Mouse (Mus musculus): ENCODE results near the gene Slc4a2.

GRCm38 (mm10) chr5:24393392-24393997, 30.1 kb upstream of the Slc4a2 start, which contains the start of gene Abcb8:
- peak; percentile 83 for TF ChIP-seq CTCF (IDR thresholded peaks at IDR 0.05; ENCODE audit: insufficient read depth, low read length)
- TF ChIP-seq POLR2A (IDR thresholded peaks at IDR 0.05; ENCODE audit: borderline replicate concordance, extremely low read depth, low read depth, low read length): no peak

All from lung, adult 2 months (tissue).